Mouse (Mus musculus): ENCODE results near the gene Lrrc1. TPM values are rescaled to one million over a fixed set of nuclear protein-coding genes. Genes with fewer than 3 reads are reported as not detected.
A peak's percentile ranks its signal among the peaks of the same experiment; 100 is the strongest.

Lrrc1 gene
- polyA plus RNA-seq, 1 experiment from 2014 or later: 14.9 TPM

DNA sequence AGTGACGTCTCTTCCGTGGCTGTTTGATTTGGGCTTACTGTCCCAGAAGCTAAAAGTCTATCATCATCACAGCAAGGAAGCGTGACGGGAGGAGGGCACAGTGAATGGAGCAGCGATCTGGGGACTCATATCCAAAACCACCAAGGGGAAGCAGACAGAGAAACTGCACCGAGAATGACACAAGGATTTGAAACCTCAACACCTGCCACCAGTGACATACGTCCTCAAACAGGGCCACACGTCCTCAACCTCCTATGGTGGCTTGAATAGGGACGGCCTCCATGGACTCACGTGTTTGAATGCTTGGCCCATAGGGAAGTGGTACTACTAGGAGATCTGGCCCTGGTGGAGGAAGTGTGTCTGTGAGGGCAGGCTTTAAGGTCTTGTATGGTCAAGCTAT, 153.4 kb downstream of the Lrrc1 start:
- H3K27me3 ChIP-seq (ENCODE audit: control insufficient read depth, insufficient read depth, low read length): no peaks in the 10 kb centered on the region
- H3K4me1 ChIP-seq (replicated peaks; ENCODE audit: control insufficient read depth, insufficient read depth): no peaks in the 10 kb centered on the region
- H3K36me3 ChIP-seq (ENCODE audit: control insufficient read depth, insufficient read depth, low read length): no peaks in the 10 kb centered on the region
- H3K9me3 ChIP-seq (ENCODE audit: control insufficient read depth, low read length): no peaks in the 10 kb centered on the region
- no peak for ATAC-seq (ENCODE audit: low FRiP score, low TSS enrichment)
- TF ChIP-seq EP300 (optimal IDR thresholded peaks at IDR 0.05) (no peak), CTCF (IDR thresholded peaks at IDR 0.05; ENCODE audit: low read depth) (no peak)
- no peak overlapping the region for H3K4me3 ChIP-seq (ENCODE audit: low read depth, low read length)
- no peak overlapping the region for H3K4me2 ChIP-seq (replicated peaks; ENCODE audit: low read depth)
- no peak for DNase-seq (ENCODE audit: low spot score)
- H3K27ac ChIP-seq (replicated peaks): no peak overlapping the region
- H3K9ac ChIP-seq (ENCODE audit: low read length): no peak overlapping the region
- 92% methylated on average over 10 of the region's 10 CpGs for WGBS

DNA sequence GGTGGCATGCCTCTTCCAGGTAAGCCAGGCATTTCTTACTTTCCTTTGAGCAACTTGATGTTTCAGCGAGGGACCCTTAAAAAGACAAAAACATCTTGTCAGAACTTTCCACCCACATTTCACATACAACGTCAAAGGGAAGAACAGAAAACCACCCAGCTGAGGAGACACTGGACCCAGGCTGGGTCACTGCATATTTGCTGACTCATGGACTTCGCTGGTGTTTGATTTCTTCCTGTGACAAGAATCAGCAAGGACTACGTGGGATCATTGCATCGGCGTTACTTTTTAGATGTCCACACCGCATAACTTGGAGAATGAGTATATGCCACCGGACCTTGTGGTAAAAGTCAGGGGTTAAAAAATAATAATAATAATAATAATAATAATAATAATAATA, 155.7 kb downstream of the Lrrc1 start:
- no peak overlapping the region for H3K4me3 ChIP-seq (ENCODE audit: low read depth, low read length)
- TF ChIP-seq CTCF (IDR thresholded peaks at IDR 0.05; ENCODE audit: low read depth): no peak
- no peak for TF ChIP-seq EP300 (optimal IDR thresholded peaks at IDR 0.05)
- H3K4me2 ChIP-seq (replicated peaks; ENCODE audit: low read depth): peak overlapping the region; percentile 20; the same call in 1 of the 2 replicates
- H3K9ac ChIP-seq (ENCODE audit: low read length): no peak overlapping the region
- H3K9me3 ChIP-seq (ENCODE audit: control insufficient read depth, low read length): no peaks in the 10 kb centered on the region
- no peaks in the 10 kb centered on the region for H3K36me3 ChIP-seq (ENCODE audit: control insufficient read depth, insufficient read depth, low read length)
- ATAC-seq (ENCODE audit: low FRiP score, low TSS enrichment): no peak
- WGBS: 68% methylated on average over 8 of the region's 8 CpGs
- no peak for DNase-seq (ENCODE audit: low spot score)
- no peaks in the 10 kb centered on the region for H3K27me3 ChIP-seq (ENCODE audit: control insufficient read depth, insufficient read depth, low read length)
- H3K4me1 ChIP-seq (replicated peaks; ENCODE audit: control insufficient read depth, insufficient read depth): no peaks in the 10 kb centered on the region
- H3K27ac ChIP-seq (replicated peaks): no peak overlapping the region

DNA sequence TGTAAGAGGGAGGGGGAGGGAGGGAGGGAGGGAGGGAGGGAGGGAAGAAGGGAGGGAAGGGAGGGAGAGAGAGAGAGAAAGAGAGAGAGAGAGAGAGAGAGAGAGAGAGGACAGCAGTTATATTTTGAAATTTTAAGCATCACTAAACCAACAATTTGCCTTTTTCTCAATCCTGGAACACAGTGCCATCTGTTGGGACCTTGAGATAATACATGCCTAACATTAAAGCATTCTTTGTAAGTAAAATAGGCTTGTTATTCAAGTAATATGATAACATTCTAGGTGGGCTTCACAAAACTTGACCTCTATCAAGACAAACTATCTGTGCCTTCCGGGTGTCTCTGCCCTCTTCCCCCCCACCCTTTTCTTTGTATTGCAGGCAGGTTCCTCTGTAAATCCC, 157.9 kb downstream of the Lrrc1 start:
- no peak overlapping the region for H3K4me3 ChIP-seq (ENCODE audit: low read depth, low read length)
- no peak for ATAC-seq (ENCODE audit: low FRiP score, low TSS enrichment)
- TF ChIP-seq EP300 (optimal IDR thresholded peaks at IDR 0.05) (no peak), CTCF (IDR thresholded peaks at IDR 0.05; ENCODE audit: low read depth) (peak; percentile 74)
- WGBS: 21% methylated on average over 1 of the region's 1 CpGs
- no peaks in the 10 kb centered on the region for H3K36me3 ChIP-seq (ENCODE audit: control insufficient read depth, insufficient read depth, low read length)
- no peak for DNase-seq (ENCODE audit: low spot score)
- H3K9me3 ChIP-seq (ENCODE audit: control insufficient read depth, low read length): no peaks in the 10 kb centered on the region
- H3K4me2 ChIP-seq (replicated peaks; ENCODE audit: low read depth): no peak overlapping the region
- no peak overlapping the region for H3K27ac ChIP-seq (replicated peaks)
- H3K9ac ChIP-seq (ENCODE audit: low read length): no peak overlapping the region
- H3K4me1 ChIP-seq (replicated peaks; ENCODE audit: control insufficient read depth, insufficient read depth): no peaks in the 10 kb centered on the region
- no peaks in the 10 kb centered on the region for H3K27me3 ChIP-seq (ENCODE audit: control insufficient read depth, insufficient read depth, low read length)

DNA sequence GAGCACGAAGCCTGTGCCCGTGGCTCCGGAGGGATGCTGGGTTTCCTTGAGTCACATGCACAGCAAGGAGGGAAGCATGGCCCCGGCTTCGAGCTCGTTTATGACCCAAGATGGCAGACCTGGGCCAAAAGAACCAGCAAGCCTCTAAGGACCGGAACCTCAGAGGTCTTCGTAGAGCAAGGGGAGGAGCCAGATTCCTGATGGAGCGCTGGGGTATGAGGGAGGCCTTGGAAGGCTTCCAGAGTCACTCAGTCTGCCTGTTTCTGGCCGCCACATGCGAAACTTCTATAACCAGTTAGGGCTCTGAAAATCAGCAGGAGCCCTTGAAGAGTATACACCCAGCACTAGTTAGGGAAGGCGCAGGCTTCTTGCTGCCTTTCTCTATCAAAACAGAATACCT, 159.1 kb downstream of the Lrrc1 start:
- H3K4me3 ChIP-seq (ENCODE audit: low read depth, low read length): no peak overlapping the region
- TF ChIP-seq EP300 (optimal IDR thresholded peaks at IDR 0.05): no peak
- no peak for TF ChIP-seq CTCF (IDR thresholded peaks at IDR 0.05; ENCODE audit: low read depth)
- no peak overlapping the region for H3K4me2 ChIP-seq (replicated peaks; ENCODE audit: low read depth)
- no peak for ATAC-seq (ENCODE audit: low FRiP score, low TSS enrichment)
- H3K27me3 ChIP-seq (ENCODE audit: control insufficient read depth, insufficient read depth, low read length): no peaks in the 10 kb centered on the region
- H3K36me3 ChIP-seq (ENCODE audit: control insufficient read depth, insufficient read depth, low read length): no peaks in the 10 kb centered on the region
- H3K27ac ChIP-seq (replicated peaks): no peak overlapping the region
- H3K4me1 ChIP-seq (replicated peaks; ENCODE audit: control insufficient read depth, insufficient read depth): no peaks in the 10 kb centered on the region
- 80% methylated on average over 12 of the region's 12 CpGs for WGBS
- no peak overlapping the region for H3K9ac ChIP-seq (ENCODE audit: low read length)
- no peaks in the 10 kb centered on the region for H3K9me3 ChIP-seq (ENCODE audit: control insufficient read depth, low read length)
- no peak for DNase-seq (ENCODE audit: low spot score)

DNA sequence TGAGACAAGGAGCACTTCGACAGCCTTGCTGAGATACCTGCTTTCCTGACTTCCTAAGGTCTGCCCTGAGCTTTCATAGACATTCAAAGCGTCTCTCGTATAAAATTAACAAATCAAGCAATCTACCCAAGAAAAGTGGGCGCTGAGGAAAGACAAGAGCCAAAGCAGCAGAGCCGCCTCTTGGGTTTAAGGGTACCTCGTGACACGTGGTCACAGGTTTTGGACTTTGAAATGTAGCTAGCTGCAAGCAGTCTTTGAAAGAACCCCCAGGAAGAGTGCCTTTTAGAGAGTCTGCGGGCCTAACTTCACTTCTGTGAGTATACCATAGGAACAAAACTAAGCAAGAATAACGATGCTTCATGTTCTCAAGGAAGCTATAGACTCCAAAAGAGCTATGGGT, 160.0 kb downstream of the Lrrc1 start:
- 86% methylated on average over 9 of the region's 9 CpGs for WGBS
- Histone ChIP-seq H3K9ac (ENCODE audit: low read length) (no peak overlapping the region), H3K4me2 (replicated peaks; ENCODE audit: low read depth) (no peak overlapping the region), H3K27ac (replicated peaks) (no peak overlapping the region), H3K27me3 (ENCODE audit: control insufficient read depth, insufficient read depth, low read length) (no peaks in the 10 kb centered on the region), H3K9me3 (ENCODE audit: control insufficient read depth, low read length) (no peaks in the 10 kb centered on the region), H3K4me1 (replicated peaks; ENCODE audit: control insufficient read depth, insufficient read depth) (no peaks in the 10 kb centered on the region), H3K36me3 (ENCODE audit: control insufficient read depth, insufficient read depth, low read length) (no peaks in the 10 kb centered on the region), H3K4me3 (ENCODE audit: low read depth, low read length) (no peak overlapping the region)
- ATAC-seq (ENCODE audit: low FRiP score, low TSS enrichment): no peak
- TF ChIP-seq CTCF (IDR thresholded peaks at IDR 0.05; ENCODE audit: low read depth) (no peak), EP300 (optimal IDR thresholded peaks at IDR 0.05) (no peak)
- DNase-seq (ENCODE audit: low spot score): no peak

DNA sequence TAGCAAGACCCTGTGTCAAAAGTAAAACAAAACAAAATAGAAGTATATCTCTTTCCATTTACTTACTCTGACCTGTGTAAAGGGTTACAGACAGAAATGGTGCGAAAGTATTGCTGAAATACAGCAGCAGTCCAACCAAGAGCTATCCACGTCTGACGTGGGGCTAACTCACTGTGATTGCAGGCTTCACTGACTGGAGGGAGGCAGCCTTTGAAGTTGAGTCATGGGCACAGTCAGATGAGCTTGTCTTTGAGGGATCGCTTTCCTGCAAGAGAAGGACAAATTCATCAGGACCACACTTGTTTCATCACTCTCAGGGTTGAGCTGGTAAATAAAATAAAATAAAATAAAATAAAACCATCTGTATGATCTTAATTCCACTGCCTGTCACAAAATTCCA, 160.7 kb downstream of the Lrrc1 start:
- Histone ChIP-seq H3K4me1 (replicated peaks; ENCODE audit: control insufficient read depth, insufficient read depth) (no peaks in the 10 kb centered on the region), H3K9me3 (ENCODE audit: control insufficient read depth, low read length) (no peaks in the 10 kb centered on the region), H3K27ac (replicated peaks) (no peak overlapping the region), H3K4me3 (ENCODE audit: low read depth, low read length) (no peak overlapping the region), H3K4me2 (replicated peaks; ENCODE audit: low read depth) (no peak overlapping the region), H3K27me3 (ENCODE audit: control insufficient read depth, insufficient read depth, low read length) (no peaks in the 10 kb centered on the region), H3K9ac (ENCODE audit: low read length) (no peak overlapping the region), H3K36me3 (ENCODE audit: control insufficient read depth, insufficient read depth, low read length) (no peaks in the 10 kb centered on the region)
- ATAC-seq (ENCODE audit: low FRiP score, low TSS enrichment) (no peak), DNase-seq (ENCODE audit: low spot score) (no peak)
- 81% methylated on average over 4 of the region's 4 CpGs for WGBS
- TF ChIP-seq EP300 (optimal IDR thresholded peaks at IDR 0.05) (no peak), CTCF (IDR thresholded peaks at IDR 0.05; ENCODE audit: low read depth) (no peak)

Measured in stomach, postnatal 0 days (tissue).